Mouse (Mus musculus): ENCODE measurements around the gene Rab25. TPM values are rescaled to one million over a fixed set of nuclear protein-coding genes. Genes with fewer than 3 reads are reported as not detected.

Gene Rab25
- polyA plus RNA-seq, 1 experiment from 2014 or later: 0.55 TPM

GRCm38 (mm10) chr3:88521803-88522331 is 26.2 kb downstream of the Rab25 start:
- H3K9me3 ChIP-seq (replicated peaks): no peaks in the 10 kb centered on the region
- no peaks in the 10 kb centered on the region for H3K27me3 ChIP-seq (replicated peaks)
- H3K9ac ChIP-seq: no peak overlapping the region
- no peak overlapping the region for H3K27ac ChIP-seq (ENCODE audit: poor library complexity, severe bottlenecking)
- H3K4me3 ChIP-seq: no peak overlapping the region
- H3K36me3 ChIP-seq: peaks cover 23% of the 10 kb centered on the region
- WGBS: 28% methylated on average over 9 of the region's 9 CpGs
- H3K4me2 ChIP-seq: no peak overlapping the region
- H3K4me1 ChIP-seq (replicated peaks): peaks cover 12% of the 10 kb centered on the region
- ATAC-seq (ENCODE audit: insufficient number of reproducible peaks, low FRiP score): no peak

- 91% methylated on average over 6 of the region's 6 CpGs for WGBS
- no peak for ATAC-seq (ENCODE audit: insufficient number of reproducible peaks, low FRiP score)
Observed at GRCm38 (mm10) chr3:88521156-88521555, 26.9 kb downstream of the Rab25 start.

GRCm38 (mm10) chr3:88520078-88520477 is 28.0 kb downstream of the Rab25 start:
- no peaks in the 10 kb centered on the region for H3K4me1 ChIP-seq (replicated peaks)
- H3K9me3 ChIP-seq (replicated peaks): no peaks in the 10 kb centered on the region
- H3K9ac ChIP-seq: no peak overlapping the region
- no peaks in the 10 kb centered on the region for H3K27me3 ChIP-seq (replicated peaks)
- no peak overlapping the region for H3K27ac ChIP-seq (ENCODE audit: poor library complexity, severe bottlenecking)
- H3K36me3 ChIP-seq: peaks cover 20% of the 10 kb centered on the region
- H3K4me3 ChIP-seq: no peak overlapping the region
- 69% methylated on average over 2 of the region's 2 CpGs for WGBS
- ATAC-seq (ENCODE audit: insufficient number of reproducible peaks, low FRiP score): no peak
- H3K4me2 ChIP-seq: no peak overlapping the region

More at GRCm38 (mm10) chr3:88521156-88521555, 26.9 kb downstream of the Rab25 start:
- no peaks in the 10 kb centered on the region for H3K27me3 ChIP-seq (replicated peaks)
- H3K4me3 ChIP-seq: no peak overlapping the region
- H3K9ac ChIP-seq: no peak overlapping the region
- H3K27ac ChIP-seq (ENCODE audit: poor library complexity, severe bottlenecking): no peak overlapping the region
- no peaks in the 10 kb centered on the region for H3K9me3 ChIP-seq (replicated peaks)
- peaks cover 23% of the 10 kb centered on the region for H3K36me3 ChIP-seq
- no peak overlapping the region for H3K4me2 ChIP-seq
- H3K4me1 ChIP-seq (replicated peaks): peaks cover 5% of the 10 kb centered on the region

- Histone ChIP-seq H3K4me2 (no peak overlapping the region), H3K9me3 (replicated peaks) (no peaks in the 10 kb centered on the region), H3K4me1 (replicated peaks) (peaks cover 9% of the 10 kb centered on the region), H3K36me3 (0 out of 2 replicates have a peak, but pooled peaks cover 6% of the 10 kb centered on the region), H3K27me3 (replicated peaks) (no peaks in the 10 kb centered on the region), H3K9ac (no peak overlapping the region), H3K27ac (ENCODE audit: poor library complexity, severe bottlenecking) (no peak overlapping the region), H3K4me3 (no peak overlapping the region)
- WGBS: 86% methylated on average over 4 of the region's 4 CpGs
- no peak for ATAC-seq (ENCODE audit: insufficient number of reproducible peaks, low FRiP score)
Observed at GRCm38 (mm10) chr3:88518411-88518810, 29.7 kb downstream of the Rab25 start.

- Histone ChIP-seq H3K4me2 (no peak overlapping the region), H3K9ac (no peak overlapping the region), H3K27ac (ENCODE audit: poor library complexity, severe bottlenecking) (no peak overlapping the region), H3K4me3 (no peak overlapping the region), H3K27me3 (replicated peaks) (no peaks in the 10 kb centered on the region), H3K36me3 (no peaks in the 10 kb centered on the region), H3K9me3 (replicated peaks) (no peaks in the 10 kb centered on the region), H3K4me1 (replicated peaks) (peaks cover 29% of the 10 kb centered on the region)
- WGBS: 81% methylated on average over 2 of the region's 2 CpGs
- ATAC-seq (ENCODE audit: insufficient number of reproducible peaks, low FRiP score): no peak
Observed at GRCm38 (mm10) chr3:88516407-88516806, 31.7 kb downstream of the Rab25 start.

- ATAC-seq (ENCODE audit: insufficient number of reproducible peaks, low FRiP score): no peak
- WGBS: 91% methylated on average over 2 of the region's 2 CpGs
Observed at GRCm38 (mm10) chr3:88515095-88515386, 33.1 kb downstream of the Rab25 start.

GRCm38 (mm10) chr3:88514231-88515094 is 33.6 kb downstream of the Rab25 start:
- no peak overlapping the region for H3K27ac ChIP-seq (ENCODE audit: poor library complexity, severe bottlenecking)
- ATAC-seq (ENCODE audit: insufficient number of reproducible peaks, low FRiP score): no peak
- no peaks in the 10 kb centered on the region for H3K9me3 ChIP-seq (replicated peaks)
- H3K9ac ChIP-seq: no peak overlapping the region
- H3K4me3 ChIP-seq: no peak overlapping the region
- WGBS: 69% methylated on average over 10 of the region's 10 CpGs
- no peaks in the 10 kb centered on the region for H3K36me3 ChIP-seq
- peaks cover 40% of the 10 kb centered on the region for H3K4me1 ChIP-seq (replicated peaks)
- no peak overlapping the region for H3K4me2 ChIP-seq
- no peaks in the 10 kb centered on the region for H3K27me3 ChIP-seq (replicated peaks)

More at GRCm38 (mm10) chr3:88515095-88515386, 33.1 kb downstream of the Rab25 start:
- Histone ChIP-seq H3K9me3 (replicated peaks) (no peaks in the 10 kb centered on the region), H3K27me3 (replicated peaks) (no peaks in the 10 kb centered on the region), H3K27ac (ENCODE audit: poor library complexity, severe bottlenecking) (no peak overlapping the region), H3K4me3 (no peak overlapping the region), H3K4me2 (no peak overlapping the region), H3K36me3 (no peaks in the 10 kb centered on the region), H3K9ac (no peak overlapping the region), H3K4me1 (replicated peaks) (peaks cover 38% of the 10 kb centered on the region)

- Histone ChIP-seq H3K36me3 (no peaks in the 10 kb centered on the region), H3K27ac (ENCODE audit: poor library complexity, severe bottlenecking) (peak overlapping the region; percentile 32; the same call in 1 of the 2 replicates), H3K4me3 (no peak overlapping the region), H3K9me3 (replicated peaks) (no peaks in the 10 kb centered on the region), H3K4me1 (replicated peaks) (peaks cover 44% of the 10 kb centered on the region), H3K9ac (0 out of 2 replicates have a peak overlapping the region, but pooled peaks have one; percentile 9), H3K27me3 (replicated peaks) (no peaks in the 10 kb centered on the region), H3K4me2 (0 out of 2 replicates have a peak overlapping the region, but pooled peaks have one; percentile 13)
- 76% methylated on average over 7 of the region's 7 CpGs for WGBS
- ATAC-seq (ENCODE audit: insufficient number of reproducible peaks, low FRiP score): no peak
Observed at GRCm38 (mm10) chr3:88513546-88514115, 34.5 kb downstream of the Rab25 start.

GRCm38 (mm10) chr3:88512896-88513545 is 35.1 kb downstream of the Rab25 start:
- peak overlapping the region; percentile 13; the same call in 1 of the 2 replicates for H3K4me2 ChIP-seq
- peak overlapping the region; percentile 56 for H3K27ac ChIP-seq (ENCODE audit: poor library complexity, severe bottlenecking)
- ATAC-seq (ENCODE audit: insufficient number of reproducible peaks, low FRiP score): no peak
- no peaks in the 10 kb centered on the region for H3K27me3 ChIP-seq (replicated peaks)
- WGBS: 34% methylated on average over 12 of the region's 15 CpGs
- H3K9me3 ChIP-seq (replicated peaks): no peaks in the 10 kb centered on the region
- H3K36me3 ChIP-seq: no peaks in the 10 kb centered on the region
- peaks cover 44% of the 10 kb centered on the region for H3K4me1 ChIP-seq (replicated peaks)
- no peak overlapping the region for H3K4me3 ChIP-seq
- 0 out of 2 replicates have a peak overlapping the region, but pooled peaks have one; percentile 20 for H3K9ac ChIP-seq

- no peak for ATAC-seq (ENCODE audit: insufficient number of reproducible peaks, low FRiP score)
- H3K4me3 ChIP-seq: no peak overlapping the region
- no peaks in the 10 kb centered on the region for H3K27me3 ChIP-seq (replicated peaks)
- no peaks in the 10 kb centered on the region for H3K36me3 ChIP-seq
- WGBS: 42% methylated on average over 6 of the region's 6 CpGs
- peaks cover 45% of the 10 kb centered on the region for H3K4me1 ChIP-seq (replicated peaks)
- H3K4me2 ChIP-seq: 0 out of 2 replicates have a peak overlapping the region, but pooled peaks have one; percentile 13
- H3K27ac ChIP-seq (ENCODE audit: poor library complexity, severe bottlenecking): peak overlapping the region; percentile 56; the same call in 1 of the 2 replicates
- 0 out of 2 replicates have a peak overlapping the region, but pooled peaks have one; percentile 20 for H3K9ac ChIP-seq
- H3K9me3 ChIP-seq (replicated peaks): no peaks in the 10 kb centered on the region
Observed at GRCm38 (mm10) chr3:88512141-88512895, 35.8 kb downstream of the Rab25 start.
